Mouse (Mus musculus) liver, embryonic 13.5 days (tissue): ENCODE measurements at regions not wholly inside any gene's neighbourhood (a gene's known extent, or its start where the extent isn't known, plus 50 kb on each side); places are given as distances from the start of the nearest gene placed in this dataset.
A peak's percentile ranks its signal among the peaks of the same experiment; 100 is the strongest.

Source experiments
- ATAC-seq: fragments of 200-750 bp; cut with Nextera tagmentation; 2 replicates; pipeline ENCODE4 v1.8.0; 2017; ENCODE audit warnings: low read depth, mild to moderate bottlenecking, moderate number of reproducible peaks, moderate library complexity
- DNase-seq: peaks from one replicate; pipeline ENCODE4 v3.0.0; 2022
- H3K27ac ChIP-seq: fragments of 300-500 bp; sonication (generic); 2 replicates; pipeline ENCODE4 v1.5.1; 2015; ENCODE audit warnings: moderate library complexity, mild to moderate bottlenecking, inconsistent platforms
- H3K27me3 ChIP-seq: fragments of 300-500 bp; sonication (generic); 2 replicates; pipeline ENCODE4 v1.6.1; 2015; ENCODE audit warnings: mild to moderate bottlenecking, inconsistent platforms
- H3K36me3 ChIP-seq: fragments of 300-500 bp; sonication (generic); 2 replicates; pipeline ENCODE4 v1.6.1; 2015; ENCODE audit warnings: mild to moderate bottlenecking, inconsistent platforms
- H3K4me1 ChIP-seq: fragments of 300-500 bp; sonication (generic); replicated peaks from 2 replicates; pipeline ENCODE4 v1.6.1; 2015; ENCODE audit warnings: inconsistent platforms
- H3K4me2 ChIP-seq: fragments of 300-500 bp; sonication (generic); 2 replicates; pipeline ENCODE4 v1.6.1; 2015; ENCODE audit warnings: inconsistent platforms, mild to moderate bottlenecking, moderate library complexity
- H3K4me3 ChIP-seq: fragments of 300-500 bp; sonication (generic); replicated peaks from 2 replicates; pipeline ENCODE4 v1.5.1; 2015; ENCODE audit warnings: mild to moderate bottlenecking, inconsistent platforms
- H3K9ac ChIP-seq: fragments of 300-500 bp; sonication (generic); 2 replicates; pipeline ENCODE4 v1.6.1; 2015; ENCODE audit warnings: mild to moderate bottlenecking, inconsistent platforms
- H3K9me3 ChIP-seq: fragments of 300-500 bp; sonication (generic); replicated peaks from 2 replicates; pipeline ENCODE4 v1.6.1; 2016; ENCODE audit warnings: inconsistent platforms
- WGBS: fragments of 180-500 bp; shearing (Covaris S2); methylation state at CpG from one replicate; pipeline ENCODE4 v1.1.7; 2015; ENCODE audit not compliant: insufficient replicate concordance; 5-methylcytosine and 5-hydroxymethylcytosine counted together

DNA sequence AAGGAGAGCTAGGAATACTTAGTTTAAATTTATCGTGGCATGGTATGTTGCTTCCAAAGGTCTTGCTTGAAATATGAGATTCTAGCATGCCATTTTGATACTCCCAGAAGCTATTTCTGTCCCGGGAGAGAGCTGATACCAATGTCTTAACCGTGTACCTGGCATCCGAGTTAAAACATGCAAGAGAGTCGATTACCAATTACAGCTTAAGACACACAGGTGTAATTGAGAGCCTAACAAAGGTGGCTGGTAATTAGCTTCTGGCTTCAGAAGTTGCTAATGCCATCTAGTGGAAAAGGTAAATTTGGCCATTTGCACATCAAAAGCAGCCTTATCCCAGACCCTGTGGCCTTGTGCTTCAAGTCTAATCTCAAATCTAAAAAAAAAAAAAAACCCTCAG, 210.0 kb upstream of the Spred2 start:
- Histone ChIP-seq H3K27me3 (no peaks in the 10 kb centered on the region), H3K9me3 (no peaks in the 10 kb centered on the region), H3K36me3 (no peaks in the 10 kb centered on the region), H3K4me1 (no peaks in the 10 kb centered on the region), H3K27ac (no peak overlapping the region), H3K4me2 (no peak overlapping the region), H3K4me3 (no peak overlapping the region), H3K9ac (no peak overlapping the region)
- DNase-seq (no peak), ATAC-seq (no peak)
- WGBS = 32% methylated on average over 5 of the region's 5 CpGs

DNA sequence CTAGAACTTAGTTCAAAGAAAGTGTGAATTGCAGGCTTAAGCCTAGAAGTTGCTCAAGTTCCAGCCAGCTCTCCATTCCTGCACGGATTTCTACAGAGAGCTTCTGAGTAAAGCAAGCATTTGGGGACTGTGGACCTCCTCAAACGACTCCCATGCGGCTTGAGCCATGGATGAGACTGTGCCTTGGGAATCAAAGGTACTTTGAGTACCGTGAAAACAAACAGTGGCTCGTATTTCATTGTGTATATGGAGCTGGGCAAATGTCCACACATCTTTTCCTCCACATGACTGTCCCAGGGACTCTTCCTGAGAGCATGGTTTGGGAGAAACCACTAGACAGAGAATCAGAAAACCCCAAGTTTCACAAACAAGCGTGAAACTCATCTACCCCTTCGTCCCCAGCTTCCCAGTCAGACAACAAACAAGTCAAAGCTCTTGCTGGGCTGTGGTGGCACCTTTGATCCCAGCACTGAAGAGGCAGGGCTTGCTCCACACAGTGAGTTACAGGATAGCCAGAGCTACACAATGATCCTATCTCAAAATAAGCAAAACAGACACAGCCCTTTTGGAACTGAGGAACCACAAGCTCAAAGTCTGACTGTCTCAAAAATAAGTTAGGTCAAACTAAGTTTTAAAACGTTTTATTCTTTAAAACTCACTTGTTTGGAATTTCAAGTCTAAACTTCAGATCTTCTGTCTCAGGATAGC, 209.1 kb upstream of the Spred2 start:
- 33% methylated on average over 8 of the region's 8 CpGs for WGBS
- no peak overlapping the region for H3K4me2 ChIP-seq
- H3K4me3 ChIP-seq = no peak overlapping the region
- H3K27ac ChIP-seq = peak overlapping the region; percentile 50
- H3K27me3 ChIP-seq = no peaks in the 10 kb centered on the region
- no peaks in the 10 kb centered on the region for H3K36me3 ChIP-seq
- no peaks in the 10 kb centered on the region for H3K9me3 ChIP-seq
- DNase-seq (no peak), ATAC-seq (peak; percentile 71)
- H3K9ac ChIP-seq = no peak overlapping the region
- no peaks in the 10 kb centered on the region for H3K4me1 ChIP-seq

DNA sequence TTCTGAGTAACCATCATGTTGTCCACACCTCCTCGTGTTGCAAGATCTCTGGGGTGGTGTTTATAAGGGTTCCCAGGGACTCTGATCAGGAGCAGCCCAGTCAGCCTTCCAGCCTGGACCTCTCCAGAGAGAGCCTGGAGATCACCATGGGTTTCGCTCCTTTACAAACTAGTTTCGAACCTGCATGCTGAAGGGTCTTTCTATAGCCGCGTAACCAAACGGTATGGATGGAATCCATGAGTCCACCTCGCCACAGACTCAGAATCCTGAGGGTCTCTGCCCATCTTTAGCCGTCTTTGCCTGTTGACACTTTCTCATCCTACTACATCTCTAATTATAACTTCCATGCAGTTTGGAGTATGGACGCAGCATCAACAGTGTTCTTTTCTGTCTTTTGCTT, 206.0 kb upstream of the Spred2 start:
- DNase-seq = no peak
- no peaks in the 10 kb centered on the region for H3K4me1 ChIP-seq
- H3K27ac ChIP-seq = no peak overlapping the region
- no peaks in the 10 kb centered on the region for H3K36me3 ChIP-seq
- no peaks in the 10 kb centered on the region for H3K9me3 ChIP-seq
- no peaks in the 10 kb centered on the region for H3K27me3 ChIP-seq
- no peak for ATAC-seq
- no peak overlapping the region for H3K4me3 ChIP-seq
- whole genome bisulfite sequencing = 77% methylated on average over 9 of the region's 9 CpGs
- H3K9ac ChIP-seq = no peak overlapping the region
- no peak overlapping the region for H3K4me2 ChIP-seq

DNA sequence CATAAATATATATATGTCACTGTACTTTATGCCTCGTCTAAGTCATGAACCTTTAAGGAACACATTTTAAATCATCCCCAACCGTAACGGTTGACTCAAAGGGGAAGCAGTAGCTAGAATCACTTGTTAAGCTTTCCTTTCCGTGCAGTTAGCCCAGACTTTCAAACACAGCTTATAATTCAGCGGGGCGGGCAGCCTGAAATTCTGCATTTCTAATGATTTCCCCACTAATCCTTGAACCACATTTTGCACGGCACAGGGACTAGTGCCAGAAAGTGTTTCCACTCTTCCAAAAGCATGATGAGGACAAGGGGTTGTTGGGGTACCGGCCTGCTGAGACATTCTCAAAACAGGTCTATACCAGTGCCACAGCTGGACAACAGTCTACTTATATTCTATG, 195.1 kb upstream of the Spred2 start:
- Histone ChIP-seq H3K9me3 (no peaks in the 10 kb centered on the region), H3K36me3 (no peaks in the 10 kb centered on the region), H3K27ac (no peak overlapping the region), H3K9ac (no peak overlapping the region), H3K27me3 (no peaks in the 10 kb centered on the region), H3K4me3 (no peak overlapping the region), H3K4me2 (no peak overlapping the region), H3K4me1 (no peaks in the 10 kb centered on the region)
- DNase-seq (no peak), ATAC-seq (no peak)
- 73% methylated on average over 8 of the region's 8 CpGs for WGBS

DNA sequence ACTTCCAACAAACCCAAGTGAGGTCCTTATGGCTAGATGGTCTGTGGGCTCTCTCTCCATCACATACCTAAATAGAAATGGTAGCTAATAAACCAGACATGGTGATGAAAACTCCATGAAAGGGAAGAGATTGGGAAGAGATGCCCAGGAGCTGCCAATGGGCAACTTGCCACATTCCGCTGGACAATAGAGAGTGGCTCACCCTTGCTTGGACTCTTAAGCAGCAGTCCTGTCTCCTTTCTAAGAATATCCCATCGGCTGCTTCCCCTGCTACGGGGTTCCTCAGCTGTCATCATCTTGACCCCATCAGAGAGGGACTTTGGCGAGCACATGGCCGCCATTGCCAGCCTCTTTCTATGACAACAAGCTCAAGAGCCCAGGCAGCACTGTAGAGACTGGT, 193.4 kb upstream of the Spred2 start:
- H3K9ac ChIP-seq = no peak overlapping the region
- no peaks in the 10 kb centered on the region for H3K36me3 ChIP-seq
- ATAC-seq = no peak
- no peak overlapping the region for H3K4me3 ChIP-seq
- no peaks in the 10 kb centered on the region for H3K27me3 ChIP-seq
- no peaks in the 10 kb centered on the region for H3K4me1 ChIP-seq
- no peak overlapping the region for H3K4me2 ChIP-seq
- H3K27ac ChIP-seq = no peak overlapping the region
- no peak for DNase-seq
- no peaks in the 10 kb centered on the region for H3K9me3 ChIP-seq
- 60% methylated on average over 5 of the region's 5 CpGs for WGBS

DNA sequence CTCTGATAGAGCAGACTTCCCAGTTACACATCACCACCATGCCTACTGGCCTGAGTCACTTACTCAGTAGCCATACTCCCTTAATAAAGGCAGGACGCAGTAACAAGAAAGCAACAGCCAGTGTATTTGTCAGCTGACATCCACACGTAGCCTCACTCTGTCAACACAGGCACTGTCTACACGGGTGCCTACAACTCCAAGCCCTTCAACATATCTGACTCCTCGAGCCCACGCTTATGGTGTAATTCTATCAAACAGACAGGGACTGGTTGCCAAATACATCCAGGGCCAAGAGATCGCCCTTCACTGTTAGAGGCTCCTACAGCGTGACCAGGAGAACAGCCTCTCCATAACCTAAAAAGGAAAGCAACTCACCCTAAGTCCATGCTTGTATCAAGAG, 188.1 kb upstream of the Spred2 start:
- no peak for ATAC-seq
- H3K4me1 ChIP-seq = no peaks in the 10 kb centered on the region
- WGBS = 65% methylated on average over 7 of the region's 7 CpGs
- H3K4me3 ChIP-seq = no peak overlapping the region
- no peaks in the 10 kb centered on the region for H3K27me3 ChIP-seq
- no peak overlapping the region for H3K9ac ChIP-seq
- no peaks in the 10 kb centered on the region for H3K9me3 ChIP-seq
- DNase-seq = no peak
- H3K27ac ChIP-seq = no peak overlapping the region
- H3K4me2 ChIP-seq = no peak overlapping the region
- H3K36me3 ChIP-seq = no peaks in the 10 kb centered on the region

DNA sequence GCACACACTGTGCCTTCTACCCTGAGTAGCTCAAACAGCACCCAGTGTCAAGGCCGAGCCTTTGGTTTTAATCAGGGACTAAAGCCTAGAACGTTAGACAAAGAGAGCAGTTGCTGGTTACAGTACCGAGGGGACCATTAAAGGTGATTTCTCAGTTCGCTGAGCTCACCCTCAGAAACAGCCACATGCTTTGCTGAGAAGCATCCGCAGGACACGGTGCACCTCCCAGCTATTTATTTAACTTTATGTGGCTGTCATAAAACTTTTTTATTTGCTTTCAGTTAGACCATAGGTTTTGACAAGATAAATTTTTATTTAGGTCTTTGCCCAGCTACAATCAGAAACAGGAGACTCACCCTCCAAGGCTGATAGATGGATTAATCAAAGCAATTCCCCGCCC, 187.2 kb upstream of the Spred2 start:
- Histone ChIP-seq H3K27me3 (no peaks in the 10 kb centered on the region), H3K36me3 (no peaks in the 10 kb centered on the region), H3K4me3 (no peak overlapping the region), H3K27ac (no peak overlapping the region), H3K9me3 (no peaks in the 10 kb centered on the region), H3K4me2 (no peak overlapping the region), H3K4me1 (no peaks in the 10 kb centered on the region), H3K9ac (no peak overlapping the region)
- no peak for ATAC-seq
- WGBS = 55% methylated on average over 7 of the region's 7 CpGs
- no peak for DNase-seq

DNA sequence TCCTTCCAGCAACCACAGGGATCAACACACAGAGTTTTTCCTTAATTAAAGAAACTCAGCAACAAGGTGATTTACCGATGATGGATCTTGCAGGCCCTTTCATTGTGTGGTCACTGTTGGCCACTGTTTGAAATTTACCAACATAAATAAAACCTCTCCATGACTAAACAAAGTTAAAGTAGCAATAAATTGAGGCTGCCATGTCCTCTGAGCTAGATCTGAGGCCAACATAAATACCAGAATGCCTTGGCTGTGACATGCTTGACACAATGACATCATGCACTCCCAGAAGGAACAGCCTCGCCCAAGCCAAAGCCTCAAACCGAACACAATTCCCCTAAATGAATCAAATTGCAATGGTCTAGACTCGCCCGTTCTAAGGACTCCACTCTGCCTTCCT, 186.8 kb upstream of the Spred2 start:
- Histone ChIP-seq H3K4me1 (no peaks in the 10 kb centered on the region), H3K27ac (no peak overlapping the region), H3K27me3 (no peaks in the 10 kb centered on the region), H3K4me3 (no peak overlapping the region), H3K9ac (no peak overlapping the region), H3K4me2 (no peak overlapping the region), H3K9me3 (no peaks in the 10 kb centered on the region), H3K36me3 (no peaks in the 10 kb centered on the region)
- DNase-seq = no peak
- no peak for ATAC-seq
- WGBS = 62% methylated on average over 5 of the region's 5 CpGs

DNA sequence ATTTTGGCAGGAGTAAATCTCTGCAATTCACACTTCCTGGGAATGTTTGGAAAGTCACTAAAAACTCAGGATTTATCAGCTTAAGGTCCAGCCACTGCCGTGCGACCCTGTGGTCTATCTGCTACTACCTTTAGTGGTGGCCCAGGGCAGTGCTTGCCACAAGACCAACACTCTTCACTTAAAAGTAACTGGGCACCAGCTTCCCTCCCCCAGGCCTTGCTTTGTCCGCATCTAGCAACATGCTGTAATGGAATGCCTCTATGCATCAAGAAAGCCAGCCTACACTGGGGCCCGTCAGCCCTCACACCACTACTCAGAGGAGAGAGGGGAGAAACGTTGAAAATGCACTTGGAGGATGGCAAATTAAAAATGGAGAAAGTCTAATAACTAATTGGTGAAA, 186.4 kb upstream of the Spred2 start:
- Histone ChIP-seq H3K9me3 (no peaks in the 10 kb centered on the region), H3K4me1 (no peaks in the 10 kb centered on the region), H3K27ac (no peak overlapping the region), H3K9ac (no peak overlapping the region), H3K36me3 (no peaks in the 10 kb centered on the region), H3K27me3 (no peaks in the 10 kb centered on the region), H3K4me3 (no peak overlapping the region), H3K4me2 (no peak overlapping the region)
- DNase-seq = no peak
- no peak for ATAC-seq
- 65% methylated on average over 5 of the region's 5 CpGs for WGBS

DNA sequence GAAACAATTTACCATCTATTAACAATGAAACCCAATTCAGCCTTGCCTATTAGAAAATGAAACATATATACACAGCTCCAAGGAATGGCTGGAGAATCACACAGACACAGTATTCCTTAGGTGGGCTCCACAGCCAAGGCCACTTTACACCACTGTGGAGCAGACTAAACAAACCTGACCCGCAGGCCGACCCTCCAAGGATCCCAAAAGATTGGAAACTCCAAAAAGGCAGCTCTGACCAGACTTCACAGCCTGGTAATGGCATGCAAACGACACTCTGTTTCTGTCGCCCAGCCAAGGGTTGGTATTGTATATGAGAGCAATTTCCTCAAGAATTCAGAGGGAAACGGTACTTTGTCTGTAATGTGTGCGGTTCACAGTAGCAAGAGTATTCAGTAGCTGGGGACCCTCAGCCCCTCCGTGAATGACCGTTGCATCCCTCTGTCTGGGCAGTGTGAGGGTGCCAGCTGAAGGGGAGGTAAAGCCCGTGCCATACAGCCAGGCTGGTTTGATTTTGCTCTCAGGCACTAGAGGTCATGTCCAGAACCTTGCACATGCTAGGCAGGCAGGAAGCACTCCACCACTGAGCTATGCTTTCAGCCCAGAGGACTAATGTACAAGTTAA, 184.5 kb upstream of the Spred2 start:
- Histone ChIP-seq H3K27me3 (no peaks in the 10 kb centered on the region), H3K4me1 (no peaks in the 10 kb centered on the region), H3K9me3 (no peaks in the 10 kb centered on the region), H3K4me3 (no peak overlapping the region), H3K4me2 (no peak overlapping the region), H3K36me3 (no peaks in the 10 kb centered on the region), H3K9ac (no peak overlapping the region), H3K27ac (no peak overlapping the region)
- DNase-seq (no peak), ATAC-seq (no peak)
- WGBS = 47% methylated on average over 9 of the region's 9 CpGs

DNA sequence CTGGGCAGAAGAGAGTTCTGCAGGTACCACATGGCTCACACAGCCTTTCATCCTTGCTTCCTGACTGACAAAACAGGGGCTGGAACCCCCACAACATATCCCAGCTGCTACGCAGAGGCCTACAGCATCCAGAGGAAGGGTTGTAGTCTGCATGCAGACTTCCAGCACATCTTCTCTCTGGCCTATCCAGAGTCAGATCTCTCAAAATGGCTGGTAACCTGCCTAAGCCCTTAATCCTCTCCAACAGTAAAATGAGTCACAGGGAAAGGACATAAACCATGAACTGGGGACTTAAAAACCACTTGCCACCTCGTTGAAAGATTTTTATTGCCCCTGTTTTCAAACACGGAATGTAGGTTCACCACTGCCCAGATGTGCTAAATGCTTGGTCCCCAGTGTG, 183.6 kb upstream of the Spred2 start:
- no peaks in the 10 kb centered on the region for H3K36me3 ChIP-seq
- no peak overlapping the region for H3K4me2 ChIP-seq
- no peak overlapping the region for H3K27ac ChIP-seq
- 58% methylated on average over 3 of the region's 3 CpGs for WGBS
- H3K9me3 ChIP-seq = no peaks in the 10 kb centered on the region
- DNase-seq (no peak), ATAC-seq (no peak)
- no peaks in the 10 kb centered on the region for H3K27me3 ChIP-seq
- no peak overlapping the region for H3K9ac ChIP-seq
- no peaks in the 10 kb centered on the region for H3K4me1 ChIP-seq
- no peak overlapping the region for H3K4me3 ChIP-seq
